Mouse (Mus musculus) hindbrain, postnatal 0 days (tissue): ENCODE measurements at regions not wholly inside any gene's neighbourhood (a gene's known extent, or its start where the extent isn't known, plus 50 kb on each side); places are given as distances from the start of the nearest gene placed in this dataset.

Experiments
- ATAC-seq: fragments of 200-750 bp; cut with Nextera tagmentation; 2 replicates; pipeline ENCODE4 v1.8.0; 2017; ENCODE audit warnings: mild to moderate bottlenecking, moderate TSS enrichment, moderate library complexity
- DNase-seq: peaks from one replicate; pipeline ENCODE4 v3.0.0-alpha.2; 2015; ENCODE audit warnings: low spot score
- H3K27ac ChIP-seq: fragments of 300-500 bp; sonication (generic); 2 replicates; pipeline ENCODE4 v1.5.1; 2014; ENCODE audit warnings: mild to moderate bottlenecking
- H3K27me3 ChIP-seq: fragments of 300-500 bp; sonication (generic); 2 replicates; pipeline ENCODE4 v1.6.1; 2014; ENCODE audit warnings: low read length, mixed read lengths; ENCODE audit not compliant: insufficient read depth
- H3K36me3 ChIP-seq: fragments of 300-500 bp; sonication (generic); 2 replicates; pipeline ENCODE4 v1.6.1; 2014; ENCODE audit warnings: low read length, mixed read lengths; ENCODE audit not compliant: insufficient read depth
- H3K4me1 ChIP-seq: fragments of 300-500 bp; sonication (generic); 2 replicates; pipeline ENCODE4 v1.6.1; 2014; ENCODE audit warnings: antibody characterized with exemption, low read length, mixed read lengths; ENCODE audit not compliant: insufficient read depth
- H3K4me2 ChIP-seq: fragments of 300-500 bp; sonication (generic); 2 replicates; pipeline ENCODE4 v1.6.1; 2014; ENCODE audit warnings: low read depth, mild to moderate bottlenecking, low read length, moderate library complexity, mixed read lengths
- H3K4me3 ChIP-seq: fragments of 300-500 bp; sonication (generic); 2 replicates; pipeline ENCODE4 v1.5.1; 2014; ENCODE audit warnings: low read length
- H3K9ac ChIP-seq: fragments of 300-500 bp; sonication (generic); replicated peaks from 2 replicates; pipeline ENCODE4 v1.6.1; 2014; ENCODE audit warnings: mild to moderate bottlenecking, low read length, moderate library complexity, mixed read lengths
- H3K9me3 ChIP-seq: fragments of 300-500 bp; sonication (generic); 2 replicates; pipeline ENCODE4 v1.6.1; 2016; ENCODE audit warnings: low read length, mixed read lengths
- CTCF ChIP-seq: IDR thresholded peaks from 2 replicates; pipeline ENCODE4 v1.5.1; 2016; ENCODE audit warnings: antibody characterized with exemption, control low read depth, low read depth
- WGBS: fragments of 180-500 bp; shearing (Covaris S2); extraction: QIAGEN DNeasy Blood & Tissue Kit; methylation state at CpG from one replicate; pipeline ENCODE4 v1.1.7; 2014; 5-methylcytosine and 5-hydroxymethylcytosine counted together

DNA sequence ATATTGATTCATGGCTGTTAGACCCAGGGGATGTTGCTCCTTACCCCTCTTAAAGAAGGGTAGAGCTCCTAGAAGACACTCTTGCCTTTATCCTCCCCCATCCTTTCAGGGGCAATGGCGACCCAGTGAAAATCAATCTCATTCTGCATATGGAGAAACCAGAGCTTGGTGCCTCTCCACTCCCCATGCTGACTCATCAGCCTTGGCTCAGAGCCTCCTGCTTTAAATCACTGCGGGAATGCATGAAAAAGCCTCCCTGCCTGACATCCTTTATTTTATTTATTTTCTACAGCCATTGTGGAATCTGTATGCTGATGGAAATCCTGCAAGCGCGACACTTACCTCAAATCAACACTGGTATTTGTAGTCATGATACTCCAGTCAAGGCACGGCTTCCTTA lies 415.2 kb downstream of the Cmpk2 start:
- DNase-seq, result peak; percentile 30
- ATAC-seq, result no peak
- H3K4me2 ChIP-seq, result no peak overlapping the region
- H3K4me1 ChIP-seq, result peaks cover 24% of the 10 kb centered on the region
- no peak overlapping the region for H3K4me3 ChIP-seq
- H3K9ac ChIP-seq, result no peak overlapping the region
- H3K36me3 ChIP-seq, result no peaks in the 10 kb centered on the region
- 26% methylated on average over 5 of the region's 5 CpGs for WGBS
- no peak overlapping the region for H3K27ac ChIP-seq
- no peak for TF ChIP-seq CTCF
- no peaks in the 10 kb centered on the region for H3K27me3 ChIP-seq
- H3K9me3 ChIP-seq, result no peaks in the 10 kb centered on the region

DNA sequence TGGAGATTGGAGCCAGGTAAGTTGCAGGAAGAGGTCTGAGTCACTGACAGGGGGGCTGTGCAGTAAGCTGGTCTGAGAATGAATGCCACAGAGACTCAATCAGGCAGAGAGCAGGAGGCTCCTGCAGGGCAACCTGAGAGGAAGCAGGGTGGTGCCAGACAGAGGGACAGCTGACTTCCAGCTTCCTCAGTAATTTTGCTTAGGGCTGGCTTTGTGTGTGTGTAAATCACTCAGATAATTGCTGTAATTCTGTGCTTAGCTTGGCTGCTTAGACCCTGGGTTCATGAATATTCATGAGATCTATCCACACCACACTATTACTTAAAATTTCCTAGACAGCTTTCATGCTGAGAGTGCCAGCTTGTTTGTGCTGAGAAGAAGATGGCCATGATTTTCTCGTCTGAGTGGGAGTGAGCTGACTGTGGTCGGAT lies 408.7 kb downstream of the Cmpk2 start:
- Histone ChIP-seq H3K27me3 (no peaks in the 10 kb centered on the region), H3K4me2 (no peak overlapping the region), H3K4me3 (no peak overlapping the region), H3K27ac (no peak overlapping the region), H3K4me1 (no peaks in the 10 kb centered on the region), H3K9ac (no peak overlapping the region), H3K9me3 (no peaks in the 10 kb centered on the region), H3K36me3 (no peaks in the 10 kb centered on the region)
- DNase-seq, result peak; percentile 37
- WGBS, result 21% methylated on average over 2 of the region's 2 CpGs
- peak; percentile 49; the same call in 1 of the 2 replicates for ATAC-seq
- TF ChIP-seq CTCF, result no peak

DNA sequence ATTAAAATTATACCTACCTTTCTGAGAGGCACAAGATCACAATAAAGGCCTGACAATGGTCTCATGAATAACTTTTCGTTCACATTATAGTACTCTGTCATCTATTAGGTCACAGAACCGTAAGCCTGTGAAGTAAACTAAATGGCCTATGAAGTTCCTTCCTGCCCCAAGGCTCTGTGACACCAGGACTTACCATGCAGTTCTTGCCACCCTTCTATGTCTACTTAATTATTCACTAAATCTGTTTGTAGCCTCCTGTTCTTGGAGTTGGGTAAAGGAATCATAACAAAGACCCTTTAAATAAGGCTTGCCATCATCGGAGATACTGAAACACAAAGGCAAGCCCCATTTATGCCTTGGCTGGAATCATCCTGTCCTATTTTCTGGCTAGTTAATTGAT lies 408.3 kb downstream of the Cmpk2 start:
- TF ChIP-seq CTCF, result no peak
- DNase-seq (no peak), ATAC-seq (no peak)
- Histone ChIP-seq H3K4me1 (no peaks in the 10 kb centered on the region), H3K36me3 (no peaks in the 10 kb centered on the region), H3K4me3 (no peak overlapping the region), H3K27me3 (no peaks in the 10 kb centered on the region), H3K27ac (no peak overlapping the region), H3K4me2 (no peak overlapping the region), H3K9ac (no peak overlapping the region), H3K9me3 (no peaks in the 10 kb centered on the region)
- 52% methylated on average over 3 of the region's 3 CpGs for WGBS

DNA sequence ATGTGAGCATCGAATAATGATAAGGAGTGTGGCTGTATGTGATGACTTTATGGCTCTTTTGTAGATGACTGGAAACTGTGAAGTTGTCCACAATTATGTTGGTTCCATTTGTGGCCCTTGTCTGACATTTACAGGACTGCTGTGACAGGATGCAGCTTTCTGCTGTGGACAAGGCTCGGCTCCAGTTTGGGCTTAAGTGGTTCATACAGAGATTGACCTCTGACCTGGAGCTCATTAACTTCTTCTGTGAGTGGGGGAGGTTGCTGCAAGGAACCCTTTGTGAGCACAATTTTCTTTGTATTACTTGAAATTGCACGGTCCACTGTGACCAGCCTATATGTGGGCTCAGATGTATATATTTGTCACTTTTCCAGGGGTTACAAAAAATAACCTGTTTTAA lies 403.5 kb downstream of the Cmpk2 start:
- no peak for TF ChIP-seq CTCF
- no peak for DNase-seq
- H3K4me1 ChIP-seq, result no peaks in the 10 kb centered on the region
- H3K36me3 ChIP-seq, result no peaks in the 10 kb centered on the region
- H3K4me2 ChIP-seq, result no peak overlapping the region
- H3K27ac ChIP-seq, result no peak overlapping the region
- H3K9me3 ChIP-seq, result no peaks in the 10 kb centered on the region
- no peaks in the 10 kb centered on the region for H3K27me3 ChIP-seq
- H3K9ac ChIP-seq, result no peak overlapping the region
- no peak for ATAC-seq
- no peak overlapping the region for H3K4me3 ChIP-seq
- WGBS, result 40% methylated on average over 3 of the region's 3 CpGs

DNA sequence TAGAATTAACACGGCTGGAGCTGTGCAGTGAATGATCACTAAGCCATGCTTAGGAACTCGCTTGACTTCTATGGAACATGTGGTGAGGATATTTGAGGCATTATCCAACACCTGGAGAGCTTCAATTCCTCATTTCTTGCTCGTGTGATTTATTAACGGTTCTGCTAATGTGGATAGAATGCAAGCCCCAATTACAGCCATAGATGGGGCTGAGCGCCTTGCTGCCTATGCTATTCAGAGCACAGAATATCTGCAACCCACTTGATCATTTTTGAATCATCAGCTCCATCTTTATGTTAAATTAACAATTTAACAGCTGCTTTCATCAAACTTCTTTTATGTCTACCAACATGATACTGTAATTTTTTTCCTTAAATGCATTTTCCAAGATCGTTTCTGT lies 398.7 kb downstream of the Cmpk2 start:
- Histone ChIP-seq H3K4me3 (no peak overlapping the region), H3K36me3 (no peaks in the 10 kb centered on the region), H3K9ac (no peak overlapping the region), H3K27ac (no peak overlapping the region), H3K9me3 (no peaks in the 10 kb centered on the region), H3K27me3 (no peaks in the 10 kb centered on the region), H3K4me2 (no peak overlapping the region), H3K4me1 (no peaks in the 10 kb centered on the region)
- 0 out of 2 replicates have a peak, but pooled peaks have one; percentile 3 for TF ChIP-seq CTCF
- ATAC-seq (no peak), DNase-seq (no peak)
- 69% methylated on average over 6 of the region's 6 CpGs for WGBS

DNA sequence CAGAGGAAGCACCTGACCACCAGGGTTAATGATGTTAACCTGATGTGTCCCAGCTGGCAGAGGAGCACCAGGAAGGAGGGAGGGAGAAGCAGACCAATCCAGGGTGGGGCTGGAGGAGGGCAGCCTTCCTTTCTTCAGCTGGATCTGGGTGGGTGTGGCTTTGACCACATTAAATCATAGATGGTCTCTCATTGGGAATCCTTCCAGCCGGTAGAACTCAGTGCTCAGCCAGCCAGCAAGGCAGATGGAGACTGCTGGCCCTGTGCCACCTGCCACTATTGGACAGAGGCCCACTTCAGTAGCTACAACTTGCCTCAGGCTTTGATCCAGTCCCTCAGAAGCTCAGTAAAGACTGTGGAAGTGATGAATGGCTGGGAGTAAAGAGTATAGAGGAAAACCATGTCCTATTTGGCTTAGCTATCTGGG lies 386.1 kb downstream of the Cmpk2 start:
- no peak overlapping the region for H3K9ac ChIP-seq
- no peak for TF ChIP-seq CTCF
- no peaks in the 10 kb centered on the region for H3K27me3 ChIP-seq
- H3K9me3 ChIP-seq, result peaks cover 4% of the 10 kb centered on the region
- H3K4me1 ChIP-seq, result no peaks in the 10 kb centered on the region
- peak; percentile 92 for DNase-seq
- H3K36me3 ChIP-seq, result no peaks in the 10 kb centered on the region
- H3K4me3 ChIP-seq, result no peak overlapping the region
- H3K27ac ChIP-seq, result no peak overlapping the region
- WGBS, result 7% methylated on average over 1 of the region's 1 CpGs
- peak; percentile 89 for ATAC-seq
- H3K4me2 ChIP-seq, result no peak overlapping the region

DNA sequence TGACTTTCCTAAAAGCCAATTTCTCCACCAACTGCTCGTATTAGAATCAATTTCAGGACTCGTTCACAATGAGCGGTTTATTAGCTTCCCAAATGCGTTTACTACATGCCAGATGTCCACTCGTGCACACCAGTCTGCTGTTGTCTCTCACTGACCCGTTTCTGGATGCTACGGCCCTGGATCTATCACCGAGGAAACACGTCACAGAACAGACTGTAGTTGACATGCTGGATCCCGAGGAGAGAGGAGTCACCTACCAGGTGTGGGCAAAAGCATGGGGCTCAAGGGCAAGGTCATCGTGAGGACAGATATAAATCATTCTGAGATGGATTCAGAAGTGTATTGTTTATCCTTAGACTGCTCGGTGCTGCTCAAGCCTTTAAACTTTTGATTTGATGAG lies 375.9 kb downstream of the Cmpk2 start:
- no peak for DNase-seq

More for the DNA sequence above, 375.9 kb downstream of the Cmpk2 start:
- no peak overlapping the region for H3K4me2 ChIP-seq
- no peak overlapping the region for H3K4me3 ChIP-seq
- no peaks in the 10 kb centered on the region for H3K27me3 ChIP-seq
- WGBS, result 50% methylated on average over 12 of the region's 12 CpGs
- H3K27ac ChIP-seq, result no peak overlapping the region
- no peak overlapping the region for H3K9ac ChIP-seq
- H3K4me1 ChIP-seq, result no peaks in the 10 kb centered on the region
- TF ChIP-seq CTCF, result no peak
- no peak for ATAC-seq
- no peaks in the 10 kb centered on the region for H3K36me3 ChIP-seq
- H3K9me3 ChIP-seq, result no peaks in the 10 kb centered on the region
